Mouse (Mus musculus): ENCODE data around the gene Rbfox3. TPM values are rescaled to one million over a fixed set of nuclear protein-coding genes. Genes with fewer than 3 reads are reported as not detected.
A peak's percentile ranks its signal among the peaks of the same experiment; 100 is the strongest.

The Rbfox3 gene
- polyA plus RNA-seq, 1 experiment from 2014 or later = 0.82 TPM

GRCm38 (mm10) chr11:118731655-118732054, 179.7 kb downstream of the Rbfox3 start:
- H3K27me3 ChIP-seq (ENCODE audit: insufficient read depth, low read length) = no peaks in the 10 kb centered on the region
- no peak overlapping the region for H3K9ac ChIP-seq (ENCODE audit: low read depth, low read length)
- no peak overlapping the region for H3K4me2 ChIP-seq (ENCODE audit: low read length)
- 87% methylated on average over 5 of the region's 5 CpGs for WGBS
- H3K36me3 ChIP-seq (ENCODE audit: insufficient read depth, low read length) = no peaks in the 10 kb centered on the region
- H3K4me3 ChIP-seq (replicated peaks; ENCODE audit: low read depth, low read length) = no peak overlapping the region
- no peak overlapping the region for H3K27ac ChIP-seq
- DNase-seq (ENCODE audit: low spot score) (no peak), ATAC-seq (replicated peaks; ENCODE audit: low FRiP score, low read depth) (no peak)
- no peak for TF ChIP-seq CTCF (IDR thresholded peaks at IDR 0.05; ENCODE audit: low read depth)
- peaks cover 3% of the 10 kb centered on the region; the same call in 1 of the 2 replicates for H3K4me1 ChIP-seq (replicated peaks; ENCODE audit: insufficient read depth, low read length)
- H3K9me3 ChIP-seq (replicated peaks; ENCODE audit: low read length) = no peaks in the 10 kb centered on the region

GRCm38 (mm10) chr11:118729373-118729772, 182.0 kb downstream of the Rbfox3 start:
- Histone ChIP-seq H3K4me3 (replicated peaks; ENCODE audit: low read depth, low read length) (no peak overlapping the region), H3K4me1 (replicated peaks; ENCODE audit: insufficient read depth, low read length) (peaks cover 3% of the 10 kb centered on the region; the same call in 1 of the 2 replicates), H3K4me2 (ENCODE audit: low read length) (no peak overlapping the region), H3K27ac (no peak overlapping the region), H3K36me3 (ENCODE audit: insufficient read depth, low read length) (no peaks in the 10 kb centered on the region), H3K9me3 (replicated peaks; ENCODE audit: low read length) (no peaks in the 10 kb centered on the region), H3K27me3 (ENCODE audit: insufficient read depth, low read length) (no peaks in the 10 kb centered on the region), H3K9ac (ENCODE audit: low read depth, low read length) (no peak overlapping the region)
- no peak for TF ChIP-seq CTCF (IDR thresholded peaks at IDR 0.05; ENCODE audit: low read depth)
- DNase-seq (ENCODE audit: low spot score) (peak; percentile 75), ATAC-seq (replicated peaks; ENCODE audit: low FRiP score, low read depth) (no peak)
- WGBS = 27% methylated on average over 8 of the region's 8 CpGs

GRCm38 (mm10) chr11:118728797-118729196, 182.6 kb downstream of the Rbfox3 start:
- ATAC-seq (replicated peaks; ENCODE audit: low FRiP score, low read depth) = no peak
- TF ChIP-seq CTCF (IDR thresholded peaks at IDR 0.05; ENCODE audit: low read depth) = no peak
- Histone ChIP-seq H3K27me3 (ENCODE audit: insufficient read depth, low read length) (no peaks in the 10 kb centered on the region), H3K27ac (no peak overlapping the region; the same call in 1 of the 2 replicates), H3K36me3 (ENCODE audit: insufficient read depth, low read length) (no peaks in the 10 kb centered on the region), H3K9ac (ENCODE audit: low read depth, low read length) (no peak overlapping the region), H3K4me1 (replicated peaks; ENCODE audit: insufficient read depth, low read length) (peaks cover 3% of the 10 kb centered on the region; the same call in 1 of the 2 replicates), H3K9me3 (replicated peaks; ENCODE audit: low read length) (no peaks in the 10 kb centered on the region), H3K4me3 (replicated peaks; ENCODE audit: low read depth, low read length) (no peak overlapping the region), H3K4me2 (ENCODE audit: low read length) (no peak overlapping the region)
- WGBS = 75% methylated on average over 12 of the region's 12 CpGs
- DNase-seq (ENCODE audit: low spot score) = no peak

GRCm38 (mm10) chr11:118728083-118728551, 183.3 kb downstream of the Rbfox3 start:
- Histone ChIP-seq H3K36me3 (ENCODE audit: insufficient read depth, low read length) (no peaks in the 10 kb centered on the region), H3K4me3 (replicated peaks; ENCODE audit: low read depth, low read length) (no peak overlapping the region), H3K9ac (ENCODE audit: low read depth, low read length) (no peak overlapping the region), H3K4me1 (replicated peaks; ENCODE audit: insufficient read depth, low read length) (peaks cover 3% of the 10 kb centered on the region; the same call in 1 of the 2 replicates), H3K4me2 (ENCODE audit: low read length) (no peak overlapping the region), H3K27me3 (ENCODE audit: insufficient read depth, low read length) (no peaks in the 10 kb centered on the region), H3K27ac (peak overlapping the region; percentile 57; the same call in 1 of the 2 replicates), H3K9me3 (replicated peaks; ENCODE audit: low read length) (no peaks in the 10 kb centered on the region)
- no peak for TF ChIP-seq CTCF (IDR thresholded peaks at IDR 0.05; ENCODE audit: low read depth)
- 20% methylated on average over 8 of the region's 8 CpGs for WGBS
- DNase-seq (ENCODE audit: low spot score) (peak; percentile 89), ATAC-seq (replicated peaks; ENCODE audit: low FRiP score, low read depth) (peak; percentile 53; the same call in 1 of the 2 replicates)

- Histone ChIP-seq H3K36me3 (ENCODE audit: insufficient read depth, low read length) (no peaks in the 10 kb centered on the region), H3K4me1 (replicated peaks; ENCODE audit: insufficient read depth, low read length) (peaks cover 3% of the 10 kb centered on the region; the same call in 1 of the 2 replicates)
- WGBS = 72% methylated on average over 8 of the region's 8 CpGs
Measured at GRCm38 (mm10) chr11:118726430-118726829, 185.0 kb downstream of the Rbfox3 start.

GRCm38 (mm10) chr11:118724423-118724822, 187.0 kb downstream of the Rbfox3 start:
- ATAC-seq (replicated peaks; ENCODE audit: low FRiP score, low read depth) (no peak), DNase-seq (ENCODE audit: low spot score) (no peak)
- H3K4me1 ChIP-seq (replicated peaks; ENCODE audit: insufficient read depth, low read length) = peaks cover 3% of the 10 kb centered on the region; the same call in 1 of the 2 replicates
- no peak overlapping the region for H3K4me3 ChIP-seq (replicated peaks; ENCODE audit: low read depth, low read length)
- H3K27ac ChIP-seq = no peak overlapping the region
- no peak overlapping the region for H3K4me2 ChIP-seq (ENCODE audit: low read length)
- H3K9ac ChIP-seq (ENCODE audit: low read depth, low read length) = no peak overlapping the region
- TF ChIP-seq CTCF (IDR thresholded peaks at IDR 0.05; ENCODE audit: low read depth) = no peak
- no peaks in the 10 kb centered on the region for H3K36me3 ChIP-seq (ENCODE audit: insufficient read depth, low read length)
- no peaks in the 10 kb centered on the region for H3K27me3 ChIP-seq (ENCODE audit: insufficient read depth, low read length)
- H3K9me3 ChIP-seq (replicated peaks; ENCODE audit: low read length) = no peaks in the 10 kb centered on the region
- 84% methylated on average over 8 of the region's 8 CpGs for WGBS

More at GRCm38 (mm10) chr11:118726430-118726829, 185.0 kb downstream of the Rbfox3 start:
- no peak overlapping the region for H3K27ac ChIP-seq
- no peak for DNase-seq (ENCODE audit: low spot score)
- H3K27me3 ChIP-seq (ENCODE audit: insufficient read depth, low read length) = no peaks in the 10 kb centered on the region
- ATAC-seq (replicated peaks; ENCODE audit: low FRiP score, low read depth) = no peak
- no peak for TF ChIP-seq CTCF (IDR thresholded peaks at IDR 0.05; ENCODE audit: low read depth)
- H3K4me3 ChIP-seq (replicated peaks; ENCODE audit: low read depth, low read length) = no peak overlapping the region
- no peaks in the 10 kb centered on the region for H3K9me3 ChIP-seq (replicated peaks; ENCODE audit: low read length)
- no peak overlapping the region for H3K4me2 ChIP-seq (ENCODE audit: low read length)
- H3K9ac ChIP-seq (ENCODE audit: low read depth, low read length) = no peak overlapping the region

- H3K36me3 ChIP-seq (ENCODE audit: insufficient read depth, low read length) = no peaks in the 10 kb centered on the region
- no peaks in the 10 kb centered on the region for H3K9me3 ChIP-seq (replicated peaks; ENCODE audit: low read length)
- peaks cover 3% of the 10 kb centered on the region; the same call in 1 of the 2 replicates for H3K4me1 ChIP-seq (replicated peaks; ENCODE audit: insufficient read depth, low read length)
- 64% methylated on average over 8 of the region's 8 CpGs for WGBS
- no peak overlapping the region for H3K4me3 ChIP-seq (replicated peaks; ENCODE audit: low read depth, low read length)
- no peaks in the 10 kb centered on the region for H3K27me3 ChIP-seq (ENCODE audit: insufficient read depth, low read length)
- no peak overlapping the region for H3K27ac ChIP-seq
- no peak overlapping the region for H3K4me2 ChIP-seq (ENCODE audit: low read length)
- no peak overlapping the region for H3K9ac ChIP-seq (ENCODE audit: low read depth, low read length)
- ATAC-seq (replicated peaks; ENCODE audit: low FRiP score, low read depth) (no peak), DNase-seq (ENCODE audit: low spot score) (no peak)
- no peak for TF ChIP-seq CTCF (IDR thresholded peaks at IDR 0.05; ENCODE audit: low read depth)
Measured at GRCm38 (mm10) chr11:118723166-118723565, 188.2 kb downstream of the Rbfox3 start.

Data from kidney, postnatal 0 days (tissue).